Mouse (Mus musculus) embryo, embryonic 9.5 days (tissue): ENCODE results near the gene Atp8b3.

Source experiments
- DNase-seq: peaks from one replicate; pipeline ENCODE4 v3.0.0-alpha.2; 2017; ENCODE audit errors: extremely low spot score

Gene Atp8b3

DNA sequence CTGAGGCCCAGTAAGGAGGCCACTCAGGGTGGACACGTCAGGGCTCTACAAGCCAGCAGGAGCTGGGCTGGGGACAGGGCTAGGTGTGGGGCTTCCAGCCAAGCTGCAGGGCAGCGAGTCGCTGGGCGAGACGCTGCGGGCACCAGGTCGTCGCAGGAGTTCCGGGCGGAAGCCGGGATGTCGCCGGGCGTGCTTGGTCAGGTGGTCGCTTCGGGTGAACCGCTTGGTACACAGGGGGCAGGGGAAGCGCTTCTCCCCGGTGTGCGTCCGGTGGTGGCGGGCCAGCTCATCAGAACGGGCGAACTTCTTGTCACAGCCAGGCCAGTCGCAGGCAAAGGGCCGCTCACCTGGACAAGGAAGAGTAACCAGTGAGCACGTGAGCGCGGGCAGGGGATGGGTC is 30.0 kb upstream of the Atp8b3 start:
- DNase-seq: no peak

DNA sequence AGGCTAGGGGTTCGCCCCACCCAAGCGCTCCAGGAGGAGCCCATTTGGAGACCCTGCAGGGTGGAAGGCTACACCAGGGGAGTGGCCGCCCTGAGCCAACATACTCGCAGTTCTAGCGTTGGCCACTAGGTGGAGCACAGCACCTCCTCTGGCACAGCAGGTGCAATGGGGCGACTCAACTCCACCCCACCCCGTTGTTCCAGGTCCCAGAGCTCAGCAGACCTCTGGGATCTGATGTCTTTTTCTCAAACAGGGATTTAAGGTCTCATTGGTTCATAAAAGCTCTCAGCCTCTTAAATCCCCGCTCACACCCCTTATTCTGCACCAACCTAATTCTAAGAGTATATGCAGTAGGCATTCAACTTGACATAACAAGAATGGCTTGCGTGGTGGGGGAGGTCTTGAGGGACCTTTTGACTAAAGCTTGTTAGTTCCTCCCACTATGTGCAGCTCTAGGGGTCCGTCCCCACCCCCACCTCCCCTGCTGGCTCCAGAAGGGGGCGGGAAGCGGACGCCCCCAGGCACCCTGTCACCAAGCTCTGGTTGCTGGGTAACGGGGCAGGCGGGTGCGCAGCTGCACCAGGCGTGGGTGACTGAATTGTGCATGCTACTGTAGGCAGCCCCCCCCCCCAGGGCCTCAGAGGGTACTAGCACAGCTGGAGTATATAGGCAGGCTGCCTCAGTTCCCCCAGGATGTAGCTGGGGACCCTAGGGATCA is 27.6 kb upstream of the Atp8b3 start:
- DNase-seq: peak; percentile 86

DNA sequence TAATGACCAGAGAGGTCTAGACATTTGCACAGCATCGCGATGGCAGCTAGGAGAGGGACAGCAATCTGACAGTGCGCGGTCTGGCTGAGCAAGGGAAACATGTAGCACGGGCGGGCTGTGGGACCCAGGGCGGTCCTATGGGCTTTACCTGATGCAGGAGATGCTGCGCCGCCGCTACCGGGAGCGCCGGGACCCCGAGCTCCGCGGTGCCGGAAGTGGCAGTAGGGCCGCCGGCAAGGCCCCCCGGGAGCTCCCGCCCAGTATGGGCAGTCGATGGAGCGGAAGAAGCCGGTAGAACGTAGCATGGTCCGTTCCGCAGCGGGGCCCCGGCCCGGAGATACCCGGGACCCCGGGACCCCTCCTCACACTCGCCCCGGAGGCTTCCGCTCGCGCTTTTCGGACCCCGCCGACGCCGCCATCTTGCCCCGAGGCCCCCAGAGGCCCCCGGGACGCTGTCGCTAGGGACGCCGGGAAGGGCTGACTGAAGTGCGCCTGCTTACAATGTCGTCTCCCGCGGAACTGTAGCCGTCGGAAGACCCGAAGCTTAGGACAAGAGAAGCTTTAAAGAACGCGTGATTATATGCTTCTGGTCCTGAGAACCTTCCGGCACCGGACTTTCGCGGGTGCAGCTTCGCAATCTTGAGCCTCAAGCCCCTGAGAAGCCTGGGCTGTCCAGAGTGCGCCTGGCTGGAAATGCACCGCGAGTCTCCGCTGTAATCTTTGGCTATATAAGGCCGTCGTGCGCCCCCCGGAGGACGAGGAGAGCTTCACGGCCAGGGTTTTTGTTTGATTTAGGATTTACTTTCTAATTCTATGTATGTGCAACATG is 22.4 kb upstream of the Atp8b3 start, which contains the start of gene Rexo1:
Rexo1 (minus strand) TSS at position 445 of the 829 bp plus-strand sequence.
- peak; percentile 96 for DNase-seq

DNA sequence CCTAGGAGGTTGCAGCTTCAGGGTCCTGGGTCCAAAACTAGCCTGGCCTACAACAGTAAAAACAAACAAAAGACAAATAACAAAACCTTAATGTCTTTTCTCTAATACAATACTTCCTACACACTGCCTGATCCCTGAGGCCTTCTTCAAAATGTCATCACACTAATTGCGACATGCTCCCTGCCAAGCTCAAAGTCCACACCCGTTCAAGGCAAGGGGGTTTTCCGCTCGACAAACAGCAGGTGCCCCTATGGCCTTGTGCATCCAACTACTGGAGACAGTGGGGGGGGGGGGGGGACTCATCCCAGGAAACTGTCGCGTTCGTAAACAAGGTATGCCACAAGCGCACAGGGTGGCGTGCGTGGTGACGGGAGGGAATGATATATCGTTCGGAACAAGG is 21.7 kb upstream of the Atp8b3 start:
- no peak for DNase-seq

DNA sequence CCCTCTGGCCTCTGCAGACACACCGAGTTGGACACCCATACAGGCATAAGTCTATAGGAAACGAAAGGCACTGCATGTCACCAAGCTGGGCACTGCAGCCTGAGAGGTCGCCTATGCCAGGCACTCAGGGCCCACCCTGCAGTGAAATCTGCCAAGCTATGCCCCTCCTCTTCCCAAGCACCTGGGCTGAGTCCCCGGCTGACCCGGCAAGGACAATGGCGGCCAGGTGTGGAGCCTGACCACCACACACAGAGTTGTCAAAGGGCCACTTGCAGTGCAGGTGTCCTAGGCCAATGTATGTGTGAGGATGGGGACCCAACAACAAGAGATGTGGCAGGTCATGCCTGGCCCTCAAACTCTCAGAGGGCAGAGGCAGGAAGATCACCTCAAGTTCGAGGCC is 20.5 kb upstream of the Atp8b3 start:
- DNase-seq: no peak

DNA sequence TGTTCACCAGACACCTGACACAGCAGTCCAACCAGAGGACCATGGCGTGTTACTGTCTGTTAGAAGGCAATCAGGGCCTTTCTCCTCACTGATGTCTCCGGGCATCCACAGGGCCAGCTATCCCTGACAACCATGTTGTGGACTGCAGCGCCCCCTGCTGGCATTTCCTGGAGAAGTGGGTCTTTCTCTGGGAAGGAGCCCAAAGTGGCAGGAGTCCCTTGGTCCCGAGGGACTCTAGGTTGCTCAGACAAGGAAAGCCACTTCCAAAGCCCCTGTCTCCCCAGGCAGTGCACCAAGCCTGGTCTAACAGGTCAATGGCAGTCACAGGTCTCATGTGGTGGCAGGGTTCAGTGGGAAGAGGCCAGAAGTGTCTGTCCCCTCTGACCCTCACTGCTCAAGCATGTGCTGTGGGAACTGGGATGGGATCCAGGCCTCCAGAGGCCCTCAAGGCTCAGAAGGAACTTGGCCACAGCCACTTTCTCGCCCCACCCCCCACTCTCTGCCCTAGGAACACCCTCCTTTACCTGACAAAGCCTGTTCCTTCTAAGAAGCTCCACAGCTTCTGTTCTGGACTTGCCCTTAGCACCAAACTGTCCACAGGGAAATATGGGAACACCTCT is 18.5 kb upstream of the Atp8b3 start:
- DNase-seq: peak; percentile 74

DNA sequence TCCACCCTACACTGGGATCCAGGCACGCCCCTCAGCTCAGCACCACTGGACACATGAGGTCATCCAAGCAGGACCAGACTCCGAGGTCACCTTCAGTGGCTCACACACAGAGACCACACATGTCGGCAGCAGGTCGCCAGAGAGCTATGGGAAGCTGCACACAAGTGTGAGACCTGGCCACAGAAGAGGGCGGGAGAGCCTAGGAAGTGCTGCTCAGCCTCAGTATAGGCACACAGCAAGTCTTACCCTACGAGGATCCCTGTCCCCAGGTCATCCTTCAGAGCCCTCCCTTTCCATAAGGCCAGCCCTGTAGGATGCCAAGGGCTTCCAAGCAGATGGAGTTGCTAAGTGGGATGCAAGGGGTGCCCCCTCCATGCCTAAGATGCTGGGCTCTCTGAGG is 15.1 kb upstream of the Atp8b3 start:
- no peak for DNase-seq

DNA sequence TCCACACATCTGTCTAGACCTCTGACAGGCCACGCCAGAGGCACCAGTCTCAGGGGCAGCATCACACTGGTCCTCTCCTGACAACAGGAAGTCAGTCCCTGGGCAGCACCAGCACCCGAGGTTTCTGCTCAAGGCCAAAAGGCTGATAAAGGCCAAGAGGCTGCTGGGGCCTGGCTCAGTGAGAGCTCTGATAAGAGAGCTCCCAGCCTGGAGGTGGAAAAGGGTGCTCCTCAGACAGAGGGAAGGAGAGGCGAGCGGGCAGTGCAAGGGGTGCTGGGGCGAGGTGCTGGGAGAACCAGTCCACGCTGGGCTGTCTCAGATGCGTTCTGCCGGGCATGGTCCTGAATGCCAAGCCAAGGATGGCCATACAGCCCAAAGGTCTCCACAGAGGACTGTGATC is 14.7 kb upstream of the Atp8b3 start:
- no peak for DNase-seq

DNA sequence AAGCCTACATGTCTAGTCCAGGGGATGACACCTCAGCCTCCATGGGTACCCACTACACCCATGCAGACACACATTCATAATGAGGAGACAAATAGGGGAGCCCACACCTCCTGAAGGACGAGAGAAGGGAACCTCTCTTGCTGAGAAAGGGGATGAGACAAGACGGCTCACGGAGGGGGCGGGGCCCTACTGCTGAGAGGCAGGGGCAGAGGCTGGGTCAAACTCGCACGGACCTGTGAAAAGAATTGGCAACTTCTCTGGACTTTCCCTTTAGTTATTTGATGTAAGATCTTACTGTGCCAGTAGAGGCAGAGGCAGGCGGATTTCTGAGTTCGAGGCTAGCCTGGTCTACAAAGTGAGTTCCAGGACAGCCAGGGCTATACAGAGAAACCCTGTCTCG is 13.4 kb upstream of the Atp8b3 start:
- no peak for DNase-seq

DNA sequence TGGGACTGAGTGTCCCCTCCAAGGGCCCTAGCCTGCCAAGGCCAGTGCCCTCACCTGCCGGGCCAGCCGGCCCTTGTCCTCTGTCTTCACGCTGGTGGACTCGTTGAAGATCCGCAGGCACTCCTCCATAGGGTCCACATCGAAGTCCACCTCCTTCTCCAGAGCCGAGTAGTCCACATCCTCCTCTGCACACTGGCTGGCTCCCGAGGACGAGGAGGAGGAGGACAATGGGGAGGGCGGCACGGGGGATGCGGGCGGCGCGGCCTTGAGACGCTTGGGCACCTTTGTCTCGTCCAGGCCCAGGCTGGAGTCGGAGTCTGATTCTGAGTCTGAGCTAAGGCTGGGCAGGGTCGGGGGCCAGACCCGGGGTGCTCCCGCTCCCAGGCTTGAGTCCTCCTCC is 10.4 kb upstream of the Atp8b3 start:
- DNase-seq: no peak

DNA sequence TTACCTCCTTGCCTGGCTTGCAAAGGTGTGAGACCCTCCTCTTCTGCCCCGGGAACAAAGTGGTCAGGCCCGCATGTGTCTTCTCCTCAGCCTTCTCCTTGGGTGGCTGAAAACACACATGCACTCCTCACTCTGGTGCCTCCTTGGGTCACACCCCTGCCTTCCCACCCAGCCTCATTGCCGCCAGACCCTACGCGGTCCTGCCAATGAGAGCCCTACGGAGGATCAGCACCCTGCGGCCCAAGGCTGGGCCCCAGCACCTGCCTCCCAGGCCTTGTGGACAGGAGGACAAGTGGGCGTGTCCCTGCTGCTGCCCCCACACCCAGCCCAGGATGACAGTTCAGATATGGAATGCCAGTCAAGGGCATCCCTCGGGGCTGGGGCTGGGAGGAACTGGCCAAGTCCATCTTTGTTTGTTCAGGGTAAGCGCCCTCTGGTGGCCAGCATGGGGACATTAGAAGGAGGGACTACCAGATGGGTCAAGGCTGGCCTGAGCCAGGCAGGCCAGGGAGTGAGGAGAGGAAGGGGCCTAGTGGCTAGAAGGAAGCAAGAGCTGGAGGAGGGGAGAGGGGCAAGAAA is 9.6 kb upstream of the Atp8b3 start:
- peak; percentile 69 for DNase-seq

DNA sequence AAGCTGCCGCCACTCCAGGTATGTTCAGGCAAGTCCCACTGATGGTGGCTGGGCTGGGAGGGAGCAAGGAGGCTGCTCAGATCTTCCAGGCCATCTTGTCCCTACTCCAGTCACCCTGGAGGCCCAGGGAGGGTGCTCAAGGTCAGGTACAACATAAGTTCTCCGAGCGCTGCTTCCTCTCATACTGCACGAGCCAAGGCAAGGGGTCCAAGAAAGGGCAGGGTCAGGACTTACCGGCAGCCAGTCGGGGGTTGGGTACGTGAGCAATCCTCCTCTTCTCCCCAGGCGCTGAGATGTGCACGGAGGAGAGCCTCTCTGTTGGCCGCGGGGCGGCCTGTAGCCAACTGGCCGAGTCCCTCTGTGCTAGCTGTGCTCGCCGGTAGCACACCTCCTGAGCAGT is 8.6 kb upstream of the Atp8b3 start:
- DNase-seq: no peak

DNA sequence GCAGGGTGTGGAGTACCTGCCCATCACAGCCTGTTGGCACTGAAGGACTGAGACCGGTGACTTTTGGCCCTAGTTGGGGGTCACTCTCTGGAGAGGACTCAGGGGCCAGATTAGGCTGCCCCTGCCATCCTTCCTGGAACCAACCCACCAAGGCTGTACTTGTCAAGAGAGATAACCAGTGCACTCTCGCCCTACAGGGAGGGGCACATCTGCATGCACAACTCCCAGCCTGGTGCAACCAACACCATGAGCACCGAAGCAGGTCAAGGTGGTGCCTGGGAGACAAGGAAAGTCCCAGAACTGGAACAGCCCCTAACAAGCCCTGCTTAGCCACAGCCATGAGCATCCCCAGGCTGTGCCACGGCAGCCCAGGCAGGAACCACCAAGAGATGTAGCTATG is 8.0 kb upstream of the Atp8b3 start:
- no peak for DNase-seq

DNA sequence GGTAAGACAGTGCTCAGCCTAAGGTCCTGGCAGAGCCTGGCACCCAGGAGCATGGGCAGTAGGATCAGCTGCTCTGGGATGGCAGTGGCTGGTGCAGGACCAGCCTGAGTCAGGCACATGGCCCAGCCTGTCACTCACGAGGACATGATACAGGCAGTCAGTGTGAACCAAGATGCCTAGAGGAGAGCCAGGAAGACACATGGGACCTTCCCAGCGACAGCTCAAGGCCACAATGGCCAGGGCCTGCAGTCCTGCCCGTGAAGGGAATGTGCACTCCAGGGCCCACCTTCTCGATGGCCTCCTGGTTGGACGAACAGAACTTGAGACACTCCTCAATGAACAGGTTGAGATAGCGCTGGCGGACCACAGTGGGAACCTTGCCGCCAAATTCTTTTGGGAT is 6.7 kb upstream of the Atp8b3 start:
- no peak for DNase-seq

DNA sequence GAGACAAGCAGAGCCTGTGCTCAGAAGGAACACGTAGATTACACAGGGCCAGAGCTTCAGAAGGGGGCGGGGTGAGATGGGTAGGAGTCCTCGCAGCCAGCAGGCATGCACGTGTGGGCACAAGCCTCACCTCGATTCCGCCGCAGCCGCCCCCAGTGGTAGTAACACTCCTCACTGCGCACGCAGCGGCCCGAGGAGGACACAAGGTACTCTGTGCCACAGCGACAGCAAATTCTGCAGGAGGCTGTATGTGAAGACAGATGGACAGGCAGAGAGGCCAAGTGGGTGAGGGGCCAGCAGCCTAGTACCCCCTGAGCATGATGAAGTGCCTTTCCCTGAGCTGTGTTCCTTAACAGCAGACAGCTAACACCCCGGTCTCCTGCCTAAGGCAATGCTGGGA is 4.9 kb upstream of the Atp8b3 start:
- DNase-seq: no peak

DNA sequence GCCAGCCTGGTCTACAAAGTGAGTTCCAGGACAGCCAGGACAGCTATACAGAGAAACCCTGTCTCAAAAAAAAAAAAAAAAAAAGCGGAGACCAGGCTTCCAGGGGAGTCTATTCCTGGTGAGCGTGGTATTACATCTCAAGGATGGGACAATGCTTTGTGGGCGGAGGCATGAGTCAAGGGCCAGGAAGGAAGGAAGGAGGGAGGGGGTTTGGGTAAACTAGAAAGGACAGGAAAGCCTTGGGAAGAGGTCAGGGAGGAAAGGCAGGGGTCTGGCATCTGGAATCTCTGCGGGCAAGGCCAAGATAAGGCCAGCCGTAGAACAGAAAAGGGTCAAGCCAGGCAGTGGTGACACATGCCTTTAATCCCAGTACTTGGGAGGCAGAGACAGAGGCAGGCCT is 569 bp upstream of the Atp8b3 start:
- no peak for DNase-seq

DNA sequence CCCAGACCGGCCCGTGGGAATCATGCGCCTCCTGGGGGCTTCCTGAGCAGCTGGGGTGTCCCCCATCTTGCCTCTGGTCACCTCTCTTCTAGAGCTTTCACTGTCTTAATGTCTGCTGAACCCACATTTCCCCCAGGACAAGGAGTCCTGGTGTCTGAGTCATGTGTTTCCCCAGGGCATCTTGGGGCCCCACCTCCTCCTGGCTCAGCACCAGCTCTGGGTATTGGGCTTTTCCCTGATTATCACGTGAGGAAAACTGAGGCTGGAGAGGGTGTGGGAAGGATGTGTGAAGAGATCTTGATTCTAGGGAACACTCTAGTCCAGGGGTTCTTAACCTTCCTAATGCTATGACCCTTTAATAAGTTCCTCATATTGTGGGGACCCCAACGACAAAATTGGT is 744 bp downstream of the Atp8b3 start:
- no peak for DNase-seq

DNA sequence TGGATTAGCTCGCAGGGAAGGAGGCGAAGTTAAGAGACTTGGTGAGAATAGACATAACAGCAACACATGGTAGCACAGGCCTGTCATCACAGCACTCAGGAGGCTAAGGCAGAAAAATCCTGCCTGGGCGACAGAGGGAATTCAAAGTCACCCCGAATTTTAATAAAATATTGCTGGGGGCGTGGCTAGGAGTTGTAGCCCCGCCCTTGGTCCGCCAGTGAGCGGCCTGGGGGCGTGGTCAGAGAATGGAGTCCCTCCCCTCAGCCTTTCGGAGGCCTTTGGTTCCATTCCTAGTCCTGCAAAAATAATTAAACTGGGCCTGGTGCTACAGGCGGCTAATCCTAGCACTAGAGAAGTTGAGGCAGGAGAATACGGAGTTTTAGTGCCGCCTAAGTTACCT is 3.2 kb downstream of the Atp8b3 start:
- no peak for DNase-seq

DNA sequence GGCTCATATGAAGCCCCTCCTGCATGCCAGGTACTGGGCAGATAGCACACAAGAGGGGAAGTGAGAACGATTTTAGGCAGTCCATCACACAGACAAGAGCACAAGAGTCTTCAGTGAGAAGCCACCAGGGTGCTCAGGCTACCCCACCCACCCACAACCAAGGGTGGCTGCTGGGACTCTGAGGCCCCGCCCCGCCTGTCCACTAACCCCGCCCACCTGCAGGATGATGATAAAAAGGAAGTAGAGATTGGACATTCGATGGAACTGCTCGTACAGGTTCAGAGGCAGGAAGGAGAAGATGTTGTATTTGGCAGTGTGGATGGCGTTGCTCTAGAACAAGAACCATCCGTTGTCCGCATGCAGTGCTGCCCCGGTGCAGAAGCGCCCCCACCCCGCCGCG is 3.9 kb downstream of the Atp8b3 start:
- no peak for DNase-seq

DNA sequence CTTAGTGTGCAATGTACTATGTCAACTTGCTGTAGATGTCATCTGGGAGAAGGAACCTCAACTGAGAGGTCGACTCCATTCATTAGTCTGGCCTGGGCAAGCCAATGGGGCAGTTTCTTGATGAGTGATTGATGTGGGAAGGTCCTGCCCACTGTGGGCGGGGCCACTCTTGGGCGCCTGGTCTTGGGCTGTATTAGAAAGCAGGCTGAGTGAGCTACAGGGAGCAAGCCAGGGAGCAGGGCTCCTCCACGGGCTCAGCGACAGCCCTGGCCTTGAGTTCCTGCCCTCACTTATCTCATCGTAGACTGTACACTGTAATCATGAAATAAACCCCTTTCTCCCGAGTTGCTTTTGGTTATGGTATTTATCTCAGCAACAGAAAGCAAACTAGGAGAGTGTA is 5.2 kb downstream of the Atp8b3 start:
- peak; percentile 40 for DNase-seq

DNA sequence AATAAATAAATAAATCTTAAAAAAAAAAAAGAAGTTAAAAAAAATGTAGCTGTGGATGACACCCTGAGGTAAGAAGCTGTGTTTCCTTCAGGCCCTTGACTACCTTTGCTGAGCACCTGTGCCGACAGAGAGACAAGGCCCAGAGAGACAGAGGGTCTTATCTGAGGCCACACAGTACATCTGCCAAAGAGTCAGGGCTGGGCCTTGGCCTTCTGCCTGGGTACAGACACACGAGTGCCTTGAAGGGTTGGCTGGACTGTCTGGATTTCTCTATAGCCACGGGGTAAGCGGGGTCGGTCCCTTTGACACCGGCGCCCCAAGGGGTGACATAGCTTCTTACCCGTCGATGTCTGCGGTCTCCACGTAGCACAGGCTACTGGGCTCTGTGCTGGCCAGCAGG is 6.1 kb downstream of the Atp8b3 start:
- no peak for DNase-seq

DNA sequence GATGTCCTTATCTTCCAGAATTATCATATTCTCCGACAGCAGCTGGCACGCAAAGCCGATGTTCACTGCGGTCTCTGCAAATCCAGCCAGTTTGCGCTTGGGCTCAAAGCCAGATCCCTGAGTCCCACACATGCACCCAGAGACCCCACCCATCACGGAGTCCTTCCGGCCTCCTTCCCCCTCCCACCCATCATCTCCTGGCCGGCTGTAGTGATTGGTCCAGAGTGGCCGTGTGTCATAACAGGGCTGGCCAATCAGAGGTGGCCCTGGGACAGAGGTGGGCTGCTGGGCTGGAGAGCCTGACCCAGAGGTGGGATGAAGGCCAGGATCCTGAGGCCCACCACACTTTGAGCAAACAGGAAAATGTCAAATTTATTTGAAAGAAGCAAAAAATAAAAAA is 12.8 kb downstream of the Atp8b3 start:
- DNase-seq: peak; percentile 59

DNA sequence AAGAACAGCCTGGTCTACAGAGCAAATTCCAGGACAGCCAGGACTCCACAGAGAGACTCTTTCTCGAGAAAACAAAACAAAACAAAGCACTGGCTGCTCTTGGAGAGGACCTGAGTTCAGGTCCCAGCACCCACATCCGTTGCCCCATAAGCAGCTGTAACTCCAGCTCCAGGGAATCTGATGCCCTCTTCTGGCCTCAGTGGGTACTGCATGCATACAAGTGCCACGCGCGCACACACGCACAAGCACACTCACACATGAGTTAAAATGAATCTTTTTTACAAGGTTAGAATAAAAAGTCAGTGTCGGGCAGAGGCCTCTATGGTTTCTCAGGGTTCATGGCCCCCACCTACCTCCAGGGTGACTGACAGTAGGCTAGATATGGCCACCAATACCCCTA is 15.6 kb downstream of the Atp8b3 start:
- no peak for DNase-seq
